Mouse (Mus musculus) lung, adult 18-20 months (tissue): ENCODE data around the gene Npr3.
"Not testable (repeated sequence)": the region's sequence is repeated elsewhere in the genome, so short reads cannot be mapped to it uniquely, and the experiment has no call there.

Experiments used
- DNase-seq, 2 experiments: peaks; one replicate each; pipeline ENCODE4 v3.0.0; 2022; ENCODE audit warnings: mixed read lengths in 2 of 2

The Npr3 gene

GRCm38 (mm10) chr15:11881822-11882221, 25.3 kb downstream of the Npr3 start:
- DNase-seq = no peak

GRCm38 (mm10) chr15:11878334-11878733, 28.8 kb downstream of the Npr3 start:
- no peak for DNase-seq

- DNase-seq = no peak
Measured at GRCm38 (mm10) chr15:11877273-11877672, 29.8 kb downstream of the Npr3 start.

- DNase-seq = no peak
Measured at GRCm38 (mm10) chr15:11866918-11867317, 40.2 kb downstream of the Npr3 start.

GRCm38 (mm10) chr15:11863540-11863818, 43.6 kb downstream of the Npr3 start:
- no peak for DNase-seq

- peak; percentile 20 to 55 for DNase-seq
Measured at GRCm38 (mm10) chr15:11862785-11863539, 44.1 kb downstream of the Npr3 start.

GRCm38 (mm10) chr15:11862253-11862652, 44.8 kb downstream of the Npr3 start:
- no peak for DNase-seq

- no peak for DNase-seq
Measured at GRCm38 (mm10) chr15:11860259-11860658, 46.8 kb downstream of the Npr3 start.

GRCm38 (mm10) chr15:11859829-11860228, 47.3 kb downstream of the Npr3 start:
- no peak for DNase-seq

GRCm38 (mm10) chr15:11858411-11858810, 48.7 kb downstream of the Npr3 start:
- DNase-seq = no peak

GRCm38 (mm10) chr15:11845204-11846062, 61.7 kb downstream of the Npr3 start:
- no peak for DNase-seq

- DNase-seq = no peak
Measured at GRCm38 (mm10) chr15:11844115-11844514, 63.0 kb downstream of the Npr3 start.

GRCm38 (mm10) chr15:11841828-11842227, 65.3 kb downstream of the Npr3 start:
- DNase-seq = peak in 1 of 2 experiments; percentile 33

- DNase-seq = no peak
Measured at GRCm38 (mm10) chr15:11835913-11836312, 71.2 kb downstream of the Npr3 start.

- DNase-seq = not testable (repeated sequence)
Measured at GRCm38 (mm10) chr15:11822347-11822746, 84.7 kb downstream of the Npr3 start.

- peak in 1 of 2 experiments; percentile 39 for DNase-seq
Measured at GRCm38 (mm10) chr15:11815551-11815950, 91.5 kb downstream of the Npr3 start.

- DNase-seq = peak in 1 of 2 experiments; percentile 29
Measured at GRCm38 (mm10) chr15:11803576-11803975, 103.5 kb downstream of the Npr3 start.

GRCm38 (mm10) chr15:11801863-11802722, 105.0 kb downstream of the Npr3 start:
- peak; percentile 79 to 89 for DNase-seq

GRCm38 (mm10) chr15:11794632-11795031, 112.5 kb downstream of the Npr3 start:
- DNase-seq = no peak
